Mouse (Mus musculus) ES-Bruce4 (cell line): Measurements from ENCODE around the gene Sgo2b. TPM values are rescaled to one million over a fixed set of nuclear protein-coding genes. Genes with fewer than 3 reads are reported as not detected.
"Not testable (repeated sequence)": the region's sequence is repeated elsewhere in the genome, so short reads cannot be mapped to it uniquely, and the experiment has no call there.

ENCODE experiments used
- H3K27ac ChIP-seq: 2 replicates; pipeline ENCODE4 v1.5.1; 2012; ENCODE audit warnings: low read length, inconsistent platforms; ENCODE audit not compliant: insufficient read depth
- H3K27me3 ChIP-seq: 2 replicates; pipeline ENCODE4 v1.6.1; 2012; ENCODE audit warnings: mild to moderate bottlenecking, low read length, inconsistent platforms; ENCODE audit not compliant: control insufficient read depth, poor library complexity, insufficient read depth, severe bottlenecking
- H3K36me3 ChIP-seq: 2 replicates; pipeline ENCODE4 v1.6.1; 2012; ENCODE audit warnings: inconsistent platforms, mild to moderate bottlenecking, low read length, moderate library complexity; ENCODE audit not compliant: control insufficient read depth, poor library complexity, insufficient read depth, severe bottlenecking
- H3K4me1 ChIP-seq: one replicate; pipeline ENCODE4 v1.8.1; 2011; ENCODE audit warnings: low read length; ENCODE audit not compliant: control insufficient read depth, insufficient read depth
- H3K4me3 ChIP-seq: 2 replicates; pipeline ENCODE4 v1.5.1; 2011; ENCODE audit warnings: low read depth, mild to moderate bottlenecking, low read length
- H3K9ac ChIP-seq: 2 replicates; pipeline ENCODE4 v1.6.1; 2012; ENCODE audit warnings: low read depth, mild to moderate bottlenecking, inconsistent platforms; ENCODE audit not compliant: poor library complexity, severe bottlenecking
- H3K9me3 ChIP-seq: replicated peaks from 2 replicates; pipeline ENCODE4 v1.6.1; 2012; ENCODE audit warnings: mild to moderate bottlenecking, low read length, inconsistent platforms; ENCODE audit not compliant: control insufficient read depth, poor library complexity, insufficient read depth, severe bottlenecking
- CTCF ChIP-seq: IDR thresholded peaks from one replicate; pipeline ENCODE4 v1.8.1; 2011; ENCODE audit warnings: low read depth, low read length
- EP300 ChIP-seq: IDR thresholded peaks from 2 replicates; pipeline ENCODE4 v1.6.1; 2011; ENCODE audit warnings: low read depth, low read length; ENCODE audit not compliant: insufficient read depth
- POLR2A ChIP-seq: IDR thresholded peaks from one replicate; pipeline ENCODE4 v1.8.1; 2011; ENCODE audit warnings: low read length; ENCODE audit not compliant: insufficient read depth
- polyA plus RNA-seq: library from polyadenylated mRNA; stranded (reverse); fragments of >200 nt; gene quantifications from 2 replicates; pipeline ENCODE4 v1.2.4, GENCODE M21; 2011; ENCODE audit warnings: low read depth; ENCODE audit not compliant: missing spikeins, insufficient read depth, insufficient read length

Sgo2b gene
- 1.4 and 1.5 TPM in 2 replicates for polyA plus RNA-seq

DNA sequence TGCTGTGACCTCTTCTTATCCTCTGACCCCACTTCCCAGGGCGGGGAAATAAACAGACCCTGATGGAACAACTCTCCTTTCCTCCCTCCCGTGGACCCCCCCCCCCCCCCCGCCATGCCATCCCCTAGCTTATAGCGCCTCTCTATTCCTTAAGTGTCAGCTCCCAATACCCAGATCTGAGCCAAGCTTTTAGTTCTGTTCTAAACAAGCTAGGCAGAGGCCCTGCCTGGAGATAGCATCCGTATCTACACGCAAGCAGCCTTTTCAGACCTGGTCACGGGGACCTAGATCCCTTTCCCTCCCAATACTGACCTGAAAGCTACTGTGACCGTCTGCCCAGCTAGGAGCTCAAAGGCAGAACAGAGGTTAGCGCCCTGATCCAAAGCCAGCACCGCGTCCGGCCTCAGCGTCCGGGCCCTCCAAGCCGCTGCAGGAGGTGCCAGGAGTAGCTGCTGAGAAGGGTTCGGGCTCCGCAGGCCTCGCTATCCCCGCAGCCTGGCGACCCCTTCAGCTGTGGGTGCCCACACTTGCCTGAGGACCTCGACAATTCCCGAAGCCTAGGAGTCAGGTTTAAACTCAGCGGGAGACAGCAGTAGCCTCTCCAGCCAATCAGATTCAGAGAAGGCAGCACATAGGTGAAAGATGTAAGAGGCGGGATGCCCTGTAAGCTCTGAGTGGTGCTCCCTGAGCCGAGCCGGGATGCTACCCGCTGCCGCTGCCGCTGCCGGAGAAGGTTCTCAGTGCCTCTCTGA lies at the start of gene Sgo2b:
Gene Sgo2b, minus strand, starts transcription at position 623 of the 752 bp plus-strand sequence.
- no peaks in the 10 kb centered on the region; the same call in 1 of the 2 replicates for H3K27me3 ChIP-seq
- H3K9ac ChIP-seq: peak within 1 kb of the TSS; percentile 13
- no peaks in the 10 kb centered on the region for H3K36me3 ChIP-seq
- H3K9me3 ChIP-seq: no peaks in the 10 kb centered on the region
- no peak within 1 kb of the TSS for H3K27ac ChIP-seq
- peak within 1 kb of the TSS; percentile 30 for H3K4me3 ChIP-seq
- TF ChIP-seq POLR2A (no peak), CTCF (no peak), EP300 (no peak)
- no peaks in the 10 kb centered on the region for H3K4me1 ChIP-seq

DNA sequence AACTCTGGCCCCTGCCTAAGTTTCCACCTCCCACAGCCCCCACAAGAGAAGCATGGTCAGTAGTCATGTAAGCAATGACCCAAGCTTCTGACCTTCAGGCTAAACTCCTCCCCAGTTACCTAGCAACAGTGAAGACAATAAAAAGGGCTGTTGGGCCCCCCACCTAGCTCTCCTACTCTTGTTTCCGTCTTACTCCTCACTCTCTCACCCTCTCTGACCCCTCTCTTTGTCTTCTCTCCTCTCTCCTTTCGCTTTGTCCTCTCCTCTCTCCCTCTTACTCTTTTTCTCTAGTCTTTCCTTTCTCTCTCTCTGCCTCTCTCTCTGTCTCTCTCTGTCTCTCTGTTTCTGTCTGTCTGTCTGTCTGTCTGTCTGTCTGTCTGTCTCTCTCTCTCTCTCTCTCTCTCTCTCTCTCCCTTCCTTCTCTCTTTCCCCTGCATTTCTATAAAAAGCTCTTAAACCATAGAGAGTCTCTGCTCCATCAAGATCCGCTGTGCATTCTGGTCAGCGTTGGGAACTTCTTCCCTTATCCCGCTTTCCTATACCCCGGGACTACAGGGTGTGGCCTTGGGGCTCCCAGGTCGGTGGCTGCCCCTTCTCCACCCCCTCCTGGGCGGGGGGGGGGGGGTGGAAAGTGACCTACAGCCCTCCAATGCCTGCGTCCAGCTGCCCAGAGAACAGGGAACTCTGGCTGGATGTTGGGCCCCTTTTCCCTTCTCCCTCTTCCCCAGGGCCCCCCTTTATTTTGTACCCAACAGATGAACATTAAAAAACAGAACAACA lies 18.8 kb upstream of the Sgo2b start:
- peak overlapping the region; percentile 59; the same call in 1 of the 2 replicates for H3K27ac ChIP-seq
- not testable (repeated sequence) for H3K9ac ChIP-seq, H3K4me1 ChIP-seq

DNA sequence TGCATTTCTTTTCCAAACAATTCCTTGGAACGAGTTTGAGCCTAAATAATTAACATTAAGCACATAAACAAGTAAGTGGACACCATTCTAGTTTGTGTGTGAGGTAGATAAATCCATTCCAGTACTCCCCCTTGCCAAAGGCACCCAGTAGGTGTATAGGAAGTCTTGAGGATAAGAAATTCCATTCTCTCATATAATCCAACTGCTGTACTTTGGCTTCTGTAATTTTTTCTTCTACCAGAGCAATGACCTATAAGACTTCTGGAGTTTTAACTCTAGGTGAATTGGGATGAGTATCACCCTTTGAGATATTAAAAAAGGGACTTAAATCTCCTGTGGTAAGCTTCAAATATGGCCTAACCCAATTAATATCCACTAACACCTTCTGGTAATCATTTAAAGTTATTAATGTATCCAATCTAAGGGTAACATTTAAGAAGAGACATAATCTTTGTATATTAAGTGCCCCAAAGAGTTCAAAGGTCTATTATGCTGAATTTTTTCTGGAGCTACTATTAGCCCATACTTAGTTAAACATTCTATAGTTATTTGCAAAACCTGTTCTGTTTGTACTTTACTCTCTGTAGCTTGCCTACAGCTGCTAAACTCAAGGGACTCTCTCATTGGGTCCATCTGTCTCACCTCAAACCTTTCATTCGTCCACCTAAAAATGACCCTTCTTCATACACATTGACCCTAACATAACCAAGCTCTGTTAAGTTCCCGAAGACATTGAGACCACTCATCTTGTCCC lies 9.2 kb upstream of the Sgo2b start:
- TF ChIP-seq EP300 (no peak), POLR2A (no peak)
- Histone ChIP-seq H3K36me3 (no peaks in the 10 kb centered on the region), H3K9me3 (no peaks in the 10 kb centered on the region; the same call in 1 of the 2 replicates), H3K9ac (no peak overlapping the region), H3K27me3 (no peaks in the 10 kb centered on the region; the same call in 1 of the 2 replicates), H3K27ac (no peak overlapping the region), H3K4me1 (no peaks in the 10 kb centered on the region), H3K4me3 (no peak overlapping the region)

More for the DNA sequence above, 18.8 kb upstream of the Sgo2b start:
- H3K4me3 ChIP-seq, H3K27me3 ChIP-seq, H3K36me3 ChIP-seq, H3K9me3 ChIP-seq: not testable (repeated sequence)

DNA sequence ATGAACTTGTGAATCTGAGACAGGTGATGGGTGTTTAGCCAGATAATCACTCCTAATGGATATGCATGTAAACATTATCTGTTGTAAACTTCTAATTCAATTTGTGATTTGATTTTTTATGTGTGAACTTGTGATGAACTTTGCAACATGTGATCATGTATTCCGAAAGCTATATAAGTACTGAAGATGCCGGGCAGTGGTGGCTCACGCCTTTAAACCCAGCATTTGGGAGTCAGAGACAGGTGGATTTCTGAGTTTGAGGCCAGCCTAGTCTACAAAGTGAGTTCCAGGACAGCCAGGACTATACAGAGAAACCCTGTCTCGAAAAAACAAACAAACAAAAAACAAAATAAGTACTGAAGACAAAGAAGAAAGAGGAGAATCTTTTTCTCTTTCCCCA lies 1.8 kb upstream of the Sgo2b start:
- not testable (repeated sequence) for H3K4me1 ChIP-seq, H3K9ac ChIP-seq, H3K36me3 ChIP-seq, H3K9me3 ChIP-seq, H3K27ac ChIP-seq, H3K4me3 ChIP-seq, H3K27me3 ChIP-seq

DNA sequence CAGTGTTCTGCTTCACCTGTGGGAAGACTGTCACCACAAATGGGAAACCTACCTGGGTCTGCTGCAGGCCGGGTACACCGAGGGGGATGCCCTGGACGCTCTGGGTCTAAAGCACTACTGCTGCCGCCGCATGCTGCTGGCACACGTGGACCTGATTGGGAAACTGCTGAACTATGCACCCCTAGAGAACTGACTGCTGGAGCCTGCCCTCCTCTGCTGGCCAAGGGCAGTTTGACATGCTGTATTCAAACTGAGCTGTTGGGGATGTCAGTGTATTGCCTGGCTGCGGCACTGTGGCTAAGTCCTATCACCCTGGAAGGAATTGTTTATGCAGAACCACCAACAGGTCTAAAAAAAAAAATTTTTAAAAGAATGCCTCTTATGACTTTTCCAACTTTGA lies 18.9 kb downstream of the Sgo2b start:
- Histone ChIP-seq H3K27ac (no peak overlapping the region), H3K9ac (no peak overlapping the region; the same call in 1 of the 2 replicates), H3K4me1 (peaks cover 2% of the 10 kb centered on the region), H3K36me3 (no peaks in the 10 kb centered on the region; the same call in 1 of the 2 replicates), H3K4me3 (peak overlapping the region; percentile 45), H3K27me3 (no peaks in the 10 kb centered on the region), H3K9me3 (peaks cover 5% of the 10 kb centered on the region)
- TF ChIP-seq POLR2A (no peak), EP300 (0 out of 2 replicates have a peak, but pooled peaks have one; percentile 39), CTCF (no peak)
